Mouse (Mus musculus) mouse embryonic stem cell (cell line): ENCODE data around the gene Dag1.
"Not testable (repeated sequence)": the region's sequence is repeated elsewhere in the genome, so short reads cannot be mapped to it uniquely, and the experiment has no call there.

Experiments used
- in situ Hi-C, 2 experiments: fragments of 300-500 bp; cut with MboI; formaldehyde crosslinking; loops; 1 replicate in 1 of 2; 3 replicates in 1 of 2; pipeline ENCODE4 v1.14.3; 2019 to 2020; ENCODE audit warnings: low sequenced_read_pairs in 2 of 2, low pct_unique_long_range_greater_than_20kb in 1 of 2, mixed read lengths in 1 of 2; ENCODE audit not compliant: unreplicated experiment in 1 of 2

The Dag1 gene

DNA sequence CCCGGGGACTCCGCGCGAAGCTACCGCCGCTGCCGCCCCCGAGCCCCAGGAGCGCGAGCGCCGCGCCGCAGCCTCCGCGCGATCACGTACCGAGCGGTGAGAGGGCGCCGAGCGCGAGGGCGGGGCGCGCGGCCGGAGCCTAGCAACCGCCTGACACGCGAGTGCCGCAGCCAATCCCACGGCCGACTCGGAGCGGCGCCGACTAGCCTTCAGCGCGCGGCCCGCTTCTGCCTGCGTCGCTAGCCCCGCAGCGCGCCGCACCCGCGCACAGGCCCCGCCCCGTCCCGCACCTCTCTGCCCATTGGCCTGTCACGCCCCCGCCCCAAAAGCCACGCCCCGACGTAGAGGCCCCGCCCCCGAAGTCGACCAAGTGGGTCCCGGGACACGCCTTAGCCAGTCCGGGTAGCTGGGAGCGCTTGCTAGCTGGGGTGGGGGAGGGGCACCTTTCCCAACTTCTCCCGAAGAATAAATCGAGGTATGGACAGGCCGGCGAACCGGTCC lies at the start of gene Dag1:
TSS of gene Dag1 (minus strand) at position 269 of the 501 bp plus-strand sequence.
- in situ Hi-C loops: no loop called here

GRCm38 (mm10) chr9:108308141-108308540 lies 44.4 kb upstream of the Dag1 start:
- in situ Hi-C loops: no loop called here

- in situ Hi-C loops: no loop called here
Measured at GRCm38 (mm10) chr9:108307021-108307807, 43.5 kb upstream of the Dag1 start.

- in situ Hi-C loops: no loop called here
Measured at GRCm38 (mm10) chr9:108306571-108306980, 42.8 kb upstream of the Dag1 start.

GRCm38 (mm10) chr9:108305629-108306520 lies 42.1 kb upstream of the Dag1 start, which contains the start of the genes Rhoa and Tcta:
Gene Rhoa (plus strand): TSS chr9:108306129.
Gene Tcta (minus strand): TSS chr9:108306160.
- in situ Hi-C loops: no loop called here

- in situ Hi-C loops: no loop called here
Measured at GRCm38 (mm10) chr9:108305170-108305569, 41.4 kb upstream of the Dag1 start.

DNA sequence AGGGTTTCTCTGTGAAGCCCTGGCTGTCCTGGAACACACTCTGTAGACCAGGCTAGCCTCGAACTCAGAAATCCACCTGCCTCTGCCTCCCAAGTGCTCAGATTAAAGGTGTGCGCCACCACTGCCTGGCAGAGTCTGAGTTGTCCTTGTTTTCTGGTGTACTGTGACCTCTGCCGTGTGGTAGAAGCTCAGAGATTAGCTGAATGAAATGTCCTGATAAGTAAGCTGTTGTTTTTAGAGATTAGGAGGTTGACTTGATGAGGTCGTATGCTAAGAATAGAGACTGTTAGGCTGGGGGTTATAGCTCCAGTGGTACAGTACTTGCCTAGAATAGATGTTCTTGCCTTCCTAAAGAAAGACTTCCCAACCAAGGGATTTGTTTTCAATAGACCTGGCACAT lies 41.0 kb upstream of the Dag1 start:
- in situ Hi-C loops: no loop called here

GRCm38 (mm10) chr9:108301853-108302252 lies 38.1 kb upstream of the Dag1 start:
- in situ Hi-C loops: no loop called here

DNA sequence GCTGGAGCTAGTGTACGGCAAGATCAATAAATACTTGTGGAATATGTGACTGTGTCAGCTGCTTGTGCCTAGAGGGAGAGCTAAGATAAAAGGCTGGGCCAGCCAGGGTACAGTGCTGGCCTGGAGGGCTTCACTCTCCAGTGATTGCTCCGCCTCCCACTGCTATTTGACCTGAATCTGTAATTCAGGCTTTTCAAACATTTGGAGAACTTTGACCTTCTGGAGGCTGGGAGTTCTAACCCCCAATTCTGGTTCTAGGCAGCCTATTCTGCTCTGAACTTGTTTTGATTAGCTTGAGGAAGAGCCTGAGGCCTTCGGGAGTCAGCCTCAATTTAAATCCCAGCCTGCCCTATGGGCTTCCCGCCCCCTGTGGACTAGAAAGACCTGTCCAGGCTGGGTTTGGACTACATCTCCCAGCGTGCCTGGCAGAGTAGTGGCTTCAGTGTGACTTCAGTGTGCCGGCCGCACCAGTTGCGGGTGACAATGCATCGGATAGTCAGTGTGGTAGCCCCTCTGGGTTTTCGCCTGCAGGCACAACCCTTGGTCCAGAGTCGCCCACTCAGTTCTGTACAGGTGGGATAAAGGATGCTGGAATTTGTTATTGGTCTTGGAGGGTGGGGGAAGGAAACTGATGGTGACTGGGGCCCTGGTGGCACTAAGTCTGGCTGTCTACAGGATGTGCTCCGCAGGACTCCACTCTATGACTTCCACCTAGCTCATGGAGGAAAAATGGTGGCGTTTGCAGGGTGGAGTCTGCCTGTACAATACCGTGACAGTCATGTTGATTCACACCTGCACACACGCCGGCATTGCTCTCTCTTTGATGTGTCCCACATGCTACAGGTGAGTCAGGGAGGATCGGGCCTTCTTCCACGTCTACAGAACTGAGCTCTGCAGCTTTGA lies 32.9 kb upstream of the Dag1 start, which contains the start of gene Amt:
TSS of gene Amt (plus strand) at position 401 of the 903 bp plus-strand sequence.
- in situ Hi-C loops: no loop called here

DNA sequence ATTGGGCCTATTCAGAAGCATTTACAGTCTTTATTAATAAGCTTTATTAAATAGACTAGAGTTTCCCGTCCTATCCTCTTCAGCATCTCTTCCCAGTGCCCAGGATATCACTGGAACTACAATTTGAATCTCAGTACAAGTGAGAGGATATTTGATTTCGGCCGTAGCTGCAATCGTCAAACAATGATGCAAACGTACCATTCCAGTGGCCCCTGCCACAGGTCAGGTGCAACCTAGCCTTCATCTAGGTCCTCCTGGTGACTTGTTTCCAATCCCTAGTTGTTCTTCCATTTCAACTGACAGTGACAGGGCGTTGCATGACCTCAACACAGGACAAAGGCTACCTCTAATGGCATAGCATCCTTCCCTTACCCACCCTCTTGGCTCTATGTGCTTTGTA lies 27.0 kb upstream of the Dag1 start:
- in situ Hi-C loops: no loop called here

- in situ Hi-C loops: no loop called here
Measured at GRCm38 (mm10) chr9:108290016-108290750, 26.4 kb upstream of the Dag1 start, which contains the start of gene Nicn1. Gene Nicn1 (plus strand): TSS chr9:108290429.

DNA sequence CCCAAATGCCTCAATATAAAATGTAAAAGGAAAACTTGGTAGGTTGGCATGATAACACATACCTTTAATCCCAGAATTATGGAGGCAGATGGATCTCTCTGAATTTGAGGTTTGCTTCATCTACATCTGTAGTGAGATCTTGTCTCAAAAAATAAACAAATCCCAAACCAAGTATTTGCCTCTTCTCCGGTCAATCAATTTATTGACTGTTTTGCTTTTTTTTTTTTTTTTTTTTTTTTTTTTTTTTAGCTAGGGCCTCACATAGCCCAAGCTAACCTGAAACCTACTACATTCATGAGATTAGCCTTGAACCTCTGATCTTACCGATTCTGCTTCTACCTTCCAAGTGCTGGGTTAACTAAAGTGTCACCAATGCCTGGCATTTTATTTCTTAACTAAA lies 25.6 kb upstream of the Dag1 start:
- in situ Hi-C loops: no loop called here

- in situ Hi-C loops: not testable (repeated sequence)
Measured at GRCm38 (mm10) chr9:108287526-108288238, 23.9 kb upstream of the Dag1 start.

DNA sequence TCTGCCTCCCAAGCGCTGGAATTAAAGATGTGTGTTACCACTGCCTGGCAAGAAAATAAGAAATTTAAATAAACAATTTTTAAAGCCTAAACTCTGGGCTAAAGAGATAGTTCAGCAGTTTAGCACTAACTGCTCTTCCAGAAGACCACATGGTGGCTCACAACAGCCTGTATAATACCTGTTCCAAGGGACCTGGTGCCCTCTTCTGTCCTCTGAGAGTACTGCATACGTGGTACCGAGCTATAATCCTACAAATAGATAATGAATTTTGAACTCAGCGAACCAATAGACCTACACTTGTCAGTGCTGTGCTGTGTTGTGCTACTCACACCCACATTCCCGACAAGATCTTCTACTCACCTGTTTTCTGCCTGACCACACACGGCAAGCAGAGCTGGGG lies 20.7 kb upstream of the Dag1 start:
- in situ Hi-C loops: no loop called here

DNA sequence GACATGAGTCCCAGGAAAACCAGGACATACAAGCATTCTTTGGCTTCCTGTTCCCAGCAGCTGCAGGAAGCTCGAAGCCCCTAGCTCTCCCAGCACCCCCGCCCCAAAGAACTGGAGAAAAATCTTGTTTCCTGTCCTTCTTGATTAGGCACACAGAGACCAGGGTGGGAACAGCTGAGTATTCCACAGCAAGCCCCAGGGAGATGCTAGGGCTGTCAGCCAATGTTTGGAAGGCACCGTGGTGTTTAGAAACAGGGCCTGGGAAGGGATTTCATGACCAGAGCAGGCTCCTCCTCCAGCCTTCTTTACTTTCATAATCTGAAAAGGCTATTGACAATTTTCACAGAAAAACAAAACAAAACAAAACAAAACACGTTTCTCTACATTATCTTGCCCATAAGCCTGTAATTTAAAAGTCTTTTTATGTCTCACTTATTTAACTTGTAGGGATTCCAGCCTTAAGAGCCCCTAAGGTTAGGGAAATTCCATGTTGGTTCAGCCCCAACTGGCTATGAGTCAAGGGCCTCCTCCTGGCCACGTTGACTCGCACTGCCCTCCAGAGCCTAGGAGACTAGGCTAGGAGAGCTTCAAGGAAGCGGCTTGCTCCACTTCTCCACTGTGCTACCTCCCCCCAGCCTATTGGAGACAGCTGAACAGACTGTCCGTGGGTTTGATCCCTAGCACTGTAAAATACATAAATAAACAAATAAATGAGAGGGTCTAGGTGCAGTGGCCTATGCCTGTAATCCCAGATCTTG lies 16.5 kb upstream of the Dag1 start:
- in situ Hi-C loops: no loop called here
